Mouse (Mus musculus) midbrain, embryonic 12.5 days (tissue): ENCODE results near the gene Spint5. TPM values are rescaled to one million over a fixed set of nuclear protein-coding genes. Genes with fewer than 3 reads are reported as not detected.

ENCODE experiments used
- ATAC-seq: fragments of 200-750 bp; cut with Nextera tagmentation; 2 replicates; pipeline ENCODE4 v1.8.0; 2017; ENCODE audit warnings: low read depth, moderate TSS enrichment, moderate library complexity; ENCODE audit not compliant: low FRiP score
- H3K27ac ChIP-seq: fragments of 300-500 bp; sonication (generic); replicated peaks from 2 replicates; pipeline ENCODE4 v1.5.1; 2016; ENCODE audit warnings: mild to moderate bottlenecking
- H3K27me3 ChIP-seq: fragments of 300-500 bp; sonication (generic); 2 replicates; pipeline ENCODE4 v1.6.1; 2016; ENCODE audit warnings: mild to moderate bottlenecking
- H3K36me3 ChIP-seq: fragments of 300-500 bp; sonication (generic); 2 replicates; pipeline ENCODE4 v1.6.1; 2016
- H3K4me1 ChIP-seq: fragments of 300-500 bp; sonication (generic); 2 replicates; pipeline ENCODE4 v1.6.1; 2016
- H3K4me2 ChIP-seq: fragments of 300-500 bp; sonication (generic); replicated peaks from 2 replicates; pipeline ENCODE4 v1.6.1; 2016; ENCODE audit warnings: mild to moderate bottlenecking, moderate library complexity
- H3K4me3 ChIP-seq: fragments of 300-500 bp; sonication (generic); 2 replicates; pipeline ENCODE4 v1.5.1; 2016; ENCODE audit warnings: mild to moderate bottlenecking
- H3K9ac ChIP-seq: fragments of 300-500 bp; sonication (generic); replicated peaks from 2 replicates; pipeline ENCODE4 v1.6.1; 2016; ENCODE audit warnings: mild to moderate bottlenecking, moderate library complexity
- H3K9me3 ChIP-seq: fragments of 300-500 bp; sonication (generic); 2 replicates; pipeline ENCODE4 v1.6.1; 2016; ENCODE audit warnings: mild to moderate bottlenecking
- WGBS: fragments of 180-500 bp; shearing (Covaris S2); methylation state at CpG from one replicate; pipeline ENCODE4 v1.1.7; 2016; 5-methylcytosine and 5-hydroxymethylcytosine counted together
- polyA plus RNA-seq: library from polyadenylated mRNA; unstranded; fragments of >200 nt; fragmentation: Nextera tagmentation; extraction: Ambion mirVana; gene quantifications from 2 replicates; pipeline ENCODE4 v1.2.1, GENCODE M21; 2016

Gene Spint5
- not detected in 2 replicates for polyA plus RNA-seq

DNA sequence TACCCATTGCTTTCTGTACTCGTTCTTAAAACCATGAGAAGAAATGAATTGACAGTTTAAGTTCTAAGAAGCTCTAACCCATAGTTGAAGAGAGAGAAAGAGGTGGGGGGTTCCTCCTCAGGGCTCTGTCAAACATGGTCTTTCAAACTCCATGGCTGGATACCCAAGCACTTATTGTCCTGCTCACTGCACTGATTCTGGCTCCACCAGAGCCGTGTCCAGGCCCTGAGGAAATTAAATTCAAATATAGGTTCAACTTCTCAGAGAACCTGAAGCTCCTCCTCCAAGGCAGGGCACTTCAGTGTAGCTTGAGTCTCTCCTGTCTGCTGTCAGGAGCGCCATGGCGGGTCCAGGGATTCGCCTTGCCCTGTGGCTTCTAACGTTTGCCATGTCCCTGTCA lies at the start of gene Spint5:
Gene Spint5 (plus strand): TSS at position 301 of the 400 bp plus-strand sequence.
- Histone ChIP-seq H3K36me3 (no peaks in the 10 kb centered on the region), H3K27ac (no peak within 1 kb of the TSS), H3K9me3 (no peaks in the 10 kb centered on the region), H3K9ac (no peak within 1 kb of the TSS), H3K4me3 (no peak within 1 kb of the TSS), H3K4me1 (no peaks in the 10 kb centered on the region), H3K4me2 (no peak within 1 kb of the TSS), H3K27me3 (no peaks in the 10 kb centered on the region)
- no peak for ATAC-seq
- 73% methylated on average over 6 of the region's 6 CpGs for WGBS

GRCm38 (mm10) chr2:164670261-164670660 lies 44.8 kb upstream of the Spint5 start:
- ATAC-seq = no peak
- Histone ChIP-seq H3K36me3 (no peaks in the 10 kb centered on the region), H3K4me3 (no peak overlapping the region), H3K4me1 (no peaks in the 10 kb centered on the region), H3K9me3 (no peaks in the 10 kb centered on the region; the same call in 1 of the 2 replicates), H3K27ac (no peak overlapping the region), H3K4me2 (no peak overlapping the region), H3K9ac (no peak overlapping the region), H3K27me3 (no peaks in the 10 kb centered on the region)
- WGBS = 86% methylated on average over 5 of the region's 5 CpGs

- H3K27ac ChIP-seq = no peak overlapping the region
- H3K9ac ChIP-seq = no peak overlapping the region
- ATAC-seq = no peak
- no peaks in the 10 kb centered on the region for H3K27me3 ChIP-seq
- H3K36me3 ChIP-seq = no peaks in the 10 kb centered on the region
- H3K9me3 ChIP-seq = no peaks in the 10 kb centered on the region; the same call in 1 of the 2 replicates
- no peak overlapping the region for H3K4me3 ChIP-seq
- no peak overlapping the region for H3K4me2 ChIP-seq
- WGBS = 23% methylated on average over 1 of the region's 1 CpGs
- no peaks in the 10 kb centered on the region for H3K4me1 ChIP-seq
Measured at GRCm38 (mm10) chr2:164670938-164671337, 44.2 kb upstream of the Spint5 start.

DNA sequence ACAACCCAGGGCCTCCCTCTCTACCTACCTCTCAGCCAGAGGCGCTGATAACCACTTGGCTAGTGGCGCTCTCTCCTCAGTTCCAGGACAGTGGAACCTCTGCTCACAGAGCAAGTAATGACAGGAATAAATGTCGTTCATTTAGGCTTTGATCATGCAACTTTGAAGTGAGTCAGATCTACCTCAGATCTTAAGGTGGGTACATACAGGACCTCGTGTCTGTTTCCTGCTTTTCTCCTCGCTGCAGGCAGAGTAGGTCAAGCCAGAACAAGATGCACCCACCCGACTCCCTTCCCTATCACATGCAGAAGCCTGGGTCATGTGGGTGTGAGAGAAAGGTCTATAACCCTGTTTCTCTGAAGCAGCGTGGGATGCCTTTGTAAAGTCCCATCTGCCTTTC lies 41.1 kb upstream of the Spint5 start, which contains the start of gene Wfdc11:
Gene Wfdc11 (minus strand): TSS at position 101 of the 400 bp plus-strand sequence.
- Histone ChIP-seq H3K4me2 (no peak within 1 kb of the TSS), H3K9ac (no peak within 1 kb of the TSS), H3K36me3 (no peaks in the 10 kb centered on the region), H3K27me3 (no peaks in the 10 kb centered on the region), H3K27ac (no peak within 1 kb of the TSS), H3K9me3 (no peaks in the 10 kb centered on the region; the same call in 1 of the 2 replicates), H3K4me3 (no peak within 1 kb of the TSS), H3K4me1 (no peaks in the 10 kb centered on the region)
- WGBS = 84% methylated on average over 7 of the region's 7 CpGs
- no peak for ATAC-seq

- Histone ChIP-seq H3K27me3 (no peaks in the 10 kb centered on the region), H3K9ac (no peak overlapping the region), H3K4me2 (no peak overlapping the region), H3K36me3 (no peaks in the 10 kb centered on the region), H3K4me3 (no peak overlapping the region), H3K9me3 (no peaks in the 10 kb centered on the region; the same call in 1 of the 2 replicates), H3K27ac (no peak overlapping the region), H3K4me1 (peaks cover 4% of the 10 kb centered on the region; the same call in 1 of the 2 replicates)
- no peak for ATAC-seq
- 83% methylated on average over 7 of the region's 7 CpGs for WGBS
Measured at GRCm38 (mm10) chr2:164676103-164676502, 39.0 kb upstream of the Spint5 start.

DNA sequence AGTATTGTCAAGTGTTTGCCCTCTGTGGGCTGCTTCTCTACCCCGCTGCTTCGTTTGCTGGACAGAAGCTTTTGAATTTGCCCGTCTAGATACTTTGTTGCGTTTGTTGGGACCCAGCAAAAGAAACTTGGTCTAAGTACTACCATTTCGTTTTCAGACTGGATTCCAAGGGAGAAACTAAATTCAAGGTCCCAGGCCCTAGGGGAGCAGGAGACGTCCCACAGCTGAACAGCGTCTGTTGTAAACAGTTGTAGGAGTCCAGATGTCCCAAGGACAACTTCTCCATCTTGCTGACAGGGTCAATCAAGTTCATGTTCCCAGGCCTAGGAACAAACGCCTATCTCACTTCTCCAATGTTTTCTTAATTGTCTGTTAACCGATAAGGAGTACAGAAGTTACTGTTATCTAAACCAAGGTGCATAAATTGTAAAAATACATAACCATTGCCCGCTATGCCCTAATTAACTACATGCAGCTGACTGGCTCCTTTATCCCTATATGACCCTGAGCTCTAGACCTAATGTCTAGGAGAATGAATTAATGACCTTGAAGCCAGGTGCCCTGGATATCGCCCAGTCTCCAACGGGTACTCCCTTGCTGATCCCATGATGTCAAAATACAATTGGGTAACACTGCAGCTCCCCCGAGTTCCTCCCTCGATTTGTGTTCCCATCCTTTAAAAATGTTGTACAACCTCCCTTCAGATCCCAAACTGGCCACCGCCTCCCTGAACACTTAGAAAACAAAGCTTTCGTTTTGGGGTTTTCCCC lies 38.0 kb upstream of the Spint5 start:
- no peak for ATAC-seq
- Histone ChIP-seq H3K4me2 (no peak overlapping the region), H3K9me3 (no peaks in the 10 kb centered on the region; the same call in 1 of the 2 replicates), H3K4me3 (no peak overlapping the region), H3K9ac (no peak overlapping the region), H3K27ac (no peak overlapping the region), H3K36me3 (no peaks in the 10 kb centered on the region), H3K4me1 (peaks cover 4% of the 10 kb centered on the region; the same call in 1 of the 2 replicates), H3K27me3 (no peaks in the 10 kb centered on the region)
- WGBS = 88% methylated on average over 16 of the region's 16 CpGs

DNA sequence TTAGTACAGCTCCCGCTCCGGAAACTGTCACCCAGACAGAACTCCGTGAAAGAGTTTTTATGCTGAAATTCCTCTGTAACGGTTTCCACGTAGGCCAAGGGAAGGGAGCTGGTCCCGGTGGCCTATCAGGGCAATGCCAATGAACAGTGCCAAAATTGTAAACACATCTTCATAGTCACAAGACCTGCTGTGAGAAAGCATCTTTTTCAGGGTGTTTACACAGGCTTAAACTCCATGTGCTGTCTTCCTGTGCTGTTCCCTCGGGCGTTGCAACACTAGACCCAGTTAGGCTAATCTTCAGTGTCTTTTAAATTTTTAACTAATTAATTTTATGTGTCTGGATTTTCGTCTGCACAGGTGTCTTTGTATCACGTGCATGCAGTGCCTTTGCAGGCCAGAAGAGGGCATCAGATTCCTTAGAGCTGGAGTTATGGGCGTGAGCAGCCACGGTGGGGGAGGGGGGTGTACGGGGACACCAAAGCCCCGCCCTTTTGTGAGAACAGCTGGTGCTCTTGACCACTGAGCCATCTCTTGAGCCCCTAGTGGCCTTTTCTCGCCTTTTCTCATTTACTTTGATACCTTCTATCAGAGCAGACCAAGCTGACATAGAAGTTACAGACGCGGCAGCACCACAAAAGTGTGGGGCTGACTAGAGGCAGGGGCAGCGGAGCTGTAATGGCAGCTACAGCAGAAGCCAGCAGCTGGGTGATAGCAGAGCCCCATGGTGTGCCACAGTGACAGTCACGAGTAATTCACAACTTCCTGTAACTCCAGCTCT lies 36.1 kb upstream of the Spint5 start:
- Histone ChIP-seq H3K27me3 (no peaks in the 10 kb centered on the region), H3K4me3 (peak overlapping the region; percentile 30), H3K9me3 (no peaks in the 10 kb centered on the region), H3K27ac (no peak overlapping the region), H3K36me3 (no peaks in the 10 kb centered on the region), H3K9ac (no peak overlapping the region), H3K4me1 (peaks cover 4% of the 10 kb centered on the region; the same call in 1 of the 2 replicates), H3K4me2 (peak overlapping the region; percentile 47)
- 22% methylated on average over 19 of the region's 19 CpGs for WGBS
- ATAC-seq = peak; percentile 63

DNA sequence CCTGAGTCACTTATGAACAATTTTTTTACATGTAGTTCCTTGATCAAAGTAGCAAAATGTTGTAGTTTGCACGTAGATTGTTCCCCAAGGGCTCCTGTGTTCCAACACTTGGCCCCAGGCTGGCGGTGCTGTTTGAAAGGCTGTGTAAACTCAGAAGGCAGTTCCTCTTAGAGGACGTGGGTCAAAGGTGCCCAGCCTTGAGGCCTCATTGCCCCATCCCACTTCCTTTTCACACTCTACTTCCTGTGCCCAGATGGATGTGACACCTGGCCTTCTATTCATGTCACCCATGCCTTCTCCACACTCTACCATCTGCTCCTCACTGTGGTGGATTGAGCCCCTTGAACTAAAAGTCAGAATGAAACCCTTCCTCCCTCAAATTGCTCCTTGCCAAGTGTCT lies 35.2 kb upstream of the Spint5 start:
- Histone ChIP-seq H3K27ac (no peak overlapping the region), H3K4me3 (no peak overlapping the region), H3K9me3 (no peaks in the 10 kb centered on the region), H3K4me2 (no peak overlapping the region), H3K36me3 (no peaks in the 10 kb centered on the region), H3K4me1 (peaks cover 4% of the 10 kb centered on the region; the same call in 1 of the 2 replicates), H3K9ac (no peak overlapping the region), H3K27me3 (no peaks in the 10 kb centered on the region)
- ATAC-seq = no peak
- WGBS = 57% methylated on average over 3 of the region's 3 CpGs

- Histone ChIP-seq H3K4me1 (no peaks in the 10 kb centered on the region), H3K27me3 (no peaks in the 10 kb centered on the region), H3K36me3 (no peaks in the 10 kb centered on the region), H3K9ac (no peak within 1 kb of the TSS), H3K4me3 (no peak within 1 kb of the TSS), H3K9me3 (no peaks in the 10 kb centered on the region), H3K4me2 (no peak within 1 kb of the TSS), H3K27ac (no peak within 1 kb of the TSS)
- ATAC-seq = no peak
- 51% methylated on average over 3 of the region's 3 CpGs for WGBS
Measured at GRCm38 (mm10) chr2:164684807-164685206, 30.3 kb upstream of the Spint5 start, which contains the start of gene Wfdc13. Gene Wfdc13 (plus strand): TSS chr2:164685107.

DNA sequence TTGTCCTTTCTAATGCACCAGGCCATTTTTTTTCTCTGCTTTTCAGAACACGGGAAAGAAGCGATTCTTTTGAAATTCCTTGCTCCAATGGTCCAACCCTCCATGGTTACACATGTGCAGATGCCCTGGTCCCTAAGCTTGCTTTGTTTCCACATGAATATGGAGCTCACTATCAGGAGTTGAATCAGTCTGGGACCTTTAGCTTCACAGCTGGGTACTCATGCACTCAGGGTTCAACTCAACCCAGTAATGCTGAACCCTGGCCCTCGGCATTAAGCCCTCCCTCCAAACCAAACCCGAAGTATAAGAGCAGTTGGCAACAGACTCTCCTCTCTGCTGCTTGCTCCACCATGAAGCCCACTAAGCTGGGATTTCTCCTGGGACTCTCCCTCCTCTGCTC lies 16.9 kb upstream of the Spint5 start, which contains the start of gene Spint4:
Gene Spint4 (plus strand): TSS at position 301 of the 400 bp plus-strand sequence.
- no peaks in the 10 kb centered on the region for H3K4me1 ChIP-seq
- H3K4me2 ChIP-seq = no peak within 1 kb of the TSS
- 77% methylated on average over 4 of the region's 4 CpGs for WGBS
- H3K27me3 ChIP-seq = no peaks in the 10 kb centered on the region
- ATAC-seq = no peak
- H3K9ac ChIP-seq = no peak within 1 kb of the TSS
- no peaks in the 10 kb centered on the region for H3K9me3 ChIP-seq
- H3K36me3 ChIP-seq = no peaks in the 10 kb centered on the region
- H3K4me3 ChIP-seq = no peak within 1 kb of the TSS
- H3K27ac ChIP-seq = no peak within 1 kb of the TSS

DNA sequence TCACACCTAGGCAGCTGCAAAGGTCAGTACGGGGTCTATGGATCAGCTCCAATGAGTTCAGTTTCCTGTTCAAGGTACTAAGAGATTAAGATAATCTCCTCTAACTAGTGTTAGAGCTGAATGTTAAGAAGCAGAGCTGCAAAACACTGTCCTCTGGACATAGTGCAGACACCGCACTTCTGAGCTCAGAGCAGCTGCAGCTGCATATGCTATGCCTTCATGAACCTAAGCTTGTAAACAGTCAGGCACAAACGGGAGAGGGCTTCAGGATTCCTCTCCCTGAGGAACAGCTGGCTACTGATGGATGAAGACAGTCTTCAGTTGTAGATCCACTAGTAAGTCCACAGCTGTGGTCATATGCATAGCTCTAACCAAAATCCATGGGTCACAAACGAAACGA lies 14.1 kb upstream of the Spint5 start:
- Histone ChIP-seq H3K27me3 (no peaks in the 10 kb centered on the region), H3K9ac (no peak overlapping the region), H3K36me3 (no peaks in the 10 kb centered on the region), H3K4me1 (no peaks in the 10 kb centered on the region), H3K4me2 (no peak overlapping the region), H3K27ac (no peak overlapping the region), H3K4me3 (no peak overlapping the region), H3K9me3 (no peaks in the 10 kb centered on the region)
- 84% methylated on average over 5 of the region's 5 CpGs for WGBS
- ATAC-seq = no peak

GRCm38 (mm10) chr2:164701761-164702160 lies 13.3 kb upstream of the Spint5 start:
- 82% methylated on average over 5 of the region's 5 CpGs for WGBS
- no peak overlapping the region for H3K4me2 ChIP-seq
- no peaks in the 10 kb centered on the region for H3K4me1 ChIP-seq
- H3K9me3 ChIP-seq = no peaks in the 10 kb centered on the region
- no peak overlapping the region for H3K4me3 ChIP-seq
- no peak overlapping the region for H3K27ac ChIP-seq
- H3K9ac ChIP-seq = no peak overlapping the region
- ATAC-seq = no peak
- no peaks in the 10 kb centered on the region for H3K27me3 ChIP-seq
- H3K36me3 ChIP-seq = no peaks in the 10 kb centered on the region
